Mouse (Mus musculus) ZHBTc4 (cell line): Measurements from ENCODE around the gene 9530003J23Rik.
"Not testable (repeated sequence)": the region's sequence is repeated elsewhere in the genome, so short reads cannot be mapped to it uniquely, and the experiment has no call there.

ENCODE experiments used
- DNase-seq: peaks from one replicate; pipeline ENCODE4 v3.0.0-alpha.2; 2011; ENCODE audit warnings: low read depth, low spot score

The 9530003J23Rik gene

GRCm38 (mm10) chr10:117226002-117226401 lies 12.5 kb downstream of the 9530003J23Rik start:
- DNase-seq: no peak

GRCm38 (mm10) chr10:117225094-117225493 lies 13.4 kb downstream of the 9530003J23Rik start:
- DNase-seq: peak; percentile 56

GRCm38 (mm10) chr10:117224102-117224990 lies 14.2 kb downstream of the 9530003J23Rik start, which contains the start of gene Yeats4:
Yeats4 (minus strand) TSS chr10:117224507.
- DNase-seq: peak; percentile 97

GRCm38 (mm10) chr10:117223758-117224101 lies 14.8 kb downstream of the 9530003J23Rik start:
- DNase-seq: no peak

- DNase-seq: no peak
Measured at GRCm38 (mm10) chr10:117222821-117223220, 15.7 kb downstream of the 9530003J23Rik start.

GRCm38 (mm10) chr10:117218351-117218750 lies 20.2 kb downstream of the 9530003J23Rik start:
- no peak for DNase-seq

- peak; percentile 65 for DNase-seq
Measured at GRCm38 (mm10) chr10:117217246-117217840, 21.2 kb downstream of the 9530003J23Rik start.

- DNase-seq: peak; percentile 81
Measured at GRCm38 (mm10) chr10:117216793-117217192, 21.7 kb downstream of the 9530003J23Rik start.

- no peak for DNase-seq
Measured at GRCm38 (mm10) chr10:117216132-117216495, 22.4 kb downstream of the 9530003J23Rik start.

- peak; percentile 27 for DNase-seq
Measured at GRCm38 (mm10) chr10:117215409-117216131, 22.9 kb downstream of the 9530003J23Rik start.

- DNase-seq: no peak
Measured at GRCm38 (mm10) chr10:117211023-117211422, 27.5 kb downstream of the 9530003J23Rik start.

- DNase-seq: peak; percentile 87
Measured at GRCm38 (mm10) chr10:117209469-117209938, 29.0 kb downstream of the 9530003J23Rik start.

- not testable (repeated sequence) for DNase-seq
Measured at GRCm38 (mm10) chr10:117208787-117209186, 29.7 kb downstream of the 9530003J23Rik start.

- DNase-seq: peak; percentile 31
Measured at GRCm38 (mm10) chr10:117208221-117208620, 30.3 kb downstream of the 9530003J23Rik start.

- no peak for DNase-seq
Measured at GRCm38 (mm10) chr10:117206070-117206469, 32.4 kb downstream of the 9530003J23Rik start.

GRCm38 (mm10) chr10:117203558-117203981 lies 34.9 kb downstream of the 9530003J23Rik start:
- DNase-seq: no peak

GRCm38 (mm10) chr10:117202981-117203557 lies 35.4 kb downstream of the 9530003J23Rik start:
- DNase-seq: no peak

- DNase-seq: no peak
Measured at GRCm38 (mm10) chr10:117199701-117200100, 38.8 kb downstream of the 9530003J23Rik start.

- DNase-seq: no peak
Measured at GRCm38 (mm10) chr10:117196696-117197095, 41.8 kb downstream of the 9530003J23Rik start.

- peak; percentile 35 for DNase-seq
Measured at GRCm38 (mm10) chr10:117195748-117196147, 42.8 kb downstream of the 9530003J23Rik start.

- peak; percentile 39 for DNase-seq
Measured at GRCm38 (mm10) chr10:117195005-117195404, 43.5 kb downstream of the 9530003J23Rik start.

- DNase-seq: no peak
Measured at GRCm38 (mm10) chr10:117193364-117193763, 45.1 kb downstream of the 9530003J23Rik start.
